25 mouse cellular contexts compared by ENCODE assay signal in the genomic region with DNA sequence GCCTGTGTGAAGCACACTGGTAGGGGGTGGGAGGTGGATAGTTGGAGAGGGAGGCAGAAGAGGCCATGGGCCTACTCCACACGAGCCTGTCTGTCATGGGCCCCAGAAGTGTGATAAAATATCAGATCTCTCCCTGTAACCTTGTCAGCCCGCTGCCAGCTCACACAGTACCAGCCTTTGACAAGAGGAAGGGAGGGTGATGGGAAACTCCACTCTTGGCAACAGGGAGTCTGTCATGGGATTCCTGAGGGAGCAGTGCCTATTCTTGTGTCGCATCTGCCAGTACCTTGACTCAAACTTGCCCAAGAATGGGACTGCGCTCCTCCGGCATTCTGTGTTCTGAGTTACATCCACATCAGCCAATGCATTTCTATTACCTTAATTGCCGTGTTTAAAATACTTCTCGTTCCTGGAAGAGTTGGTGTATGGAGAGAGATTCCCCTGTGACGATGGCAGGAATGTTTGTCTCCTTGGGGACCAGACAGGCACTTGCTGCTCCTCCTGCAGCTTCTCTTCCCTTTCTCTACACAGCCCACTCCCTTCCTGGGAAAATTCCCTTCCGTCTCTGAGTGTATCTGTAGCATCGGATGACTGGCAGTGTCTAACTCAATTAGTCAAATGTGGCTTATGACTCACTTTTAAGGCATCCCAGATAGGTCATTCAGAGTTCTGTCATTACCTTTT. TPM values are rescaled to one million over a fixed set of nuclear protein-coding genes. Genes with fewer than 3 reads are reported as not detected.
DNase-seq lines count a peak whose midpoint lies in the region; ATAC-seq and TF ChIP-seq lines count a peak whose summit lies in the region.
"Had no signal": no experiment of that assay in that cellular context is flagged by ENCODE, and none has a peak within 500 bp of the region (broad histone marks: within the 10 kb centered on the region; RNA-seq: fewer than 3 reads in every experiment).

No protein-coding gene starts in this region.

- H3K27ac ChIP-seq in heart, embryonic 10.5 days: no peak overlapping the region
- H3K27ac ChIP-seq in heart, embryonic 12.5 days (ENCODE audit: poor library complexity, severe bottlenecking): no peak overlapping the region
- H3K27ac ChIP-seq in midbrain, embryonic 11.5 days (ENCODE audit: low read depth, low read length): no peak overlapping the region
- H3K27ac ChIP-seq: embryonic facial prominence, embryonic 10.5 days; forebrain, embryonic 13.5 days; heart, adult 2 months; heart, embryonic 15.5 days; hindbrain, embryonic 10.5 days; hindbrain, embryonic 14.5 days; intestine, embryonic 15.5 days had no signal

- 50% methylated on average over 10 of the region's 10 CpGs for WGBS in heart, embryonic 10.5 days
- 48% methylated on average over 10 of the region's 10 CpGs for WGBS in heart, embryonic 12.5 days
- 85% methylated on average over 10 of the region's 10 CpGs for WGBS in midbrain, embryonic 11.5 days

- TF ChIP-seq CTCF in brain, embryonic 14.5 days (IDR thresholded peaks at IDR 0.05; ENCODE audit: borderline replicate concordance, extremely low read depth, insufficient read depth, insufficient read length): no peak

- no peak overlapping the region for H3K4me2 ChIP-seq in heart, embryonic 12.5 days
- H3K4me2 ChIP-seq in midbrain, embryonic 11.5 days: no peak overlapping the region
- H3K4me2 ChIP-seq: forebrain, embryonic 13.5 days; heart, embryonic 15.5 days; hindbrain, embryonic 14.5 days; intestine, embryonic 15.5 days had no signal

- no peak for DNase-seq in frontal cortex, postnatal 25 days (ENCODE audit: low spot score in 2 of 2)
- DNase-seq in heart, embryonic 10.5 days (ENCODE audit: low spot score): peak; percentile 77
- DNase-seq in Muller cell, postnatal 12 days (ENCODE audit: inconsistent ontology term): peak; percentile 39
- DNase-seq in brain, embryonic 14.5 days (ENCODE audit: low read depth): peak; percentile 32
- no peak for DNase-seq in midbrain, embryonic 11.5 days (ENCODE audit: low spot score, missing footprints)
- no peak for DNase-seq in right cerebral cortex, postnatal 25 days
- DNase-seq: adrenal gland, postnatal 25 days; cerebellum, adult 11-12 months; cerebellum, adult 9-11 months; cerebellum, postnatal 36 days; forebrain, postnatal 0 days; gastrocnemius, postnatal 36 days; kidney, adult 18-20 months had no signal

- H3K4me3 ChIP-seq in heart, embryonic 10.5 days: no peak overlapping the region
- H3K4me3 ChIP-seq in heart, embryonic 12.5 days: no peak overlapping the region
- H3K4me3 ChIP-seq in midbrain, embryonic 11.5 days (ENCODE audit: low read depth, low read length): no peak overlapping the region
- H3K4me3 ChIP-seq: embryonic facial prominence, embryonic 10.5 days; forebrain, embryonic 13.5 days; heart, adult 2 months; heart, embryonic 15.5 days; hindbrain, embryonic 10.5 days; intestine, embryonic 15.5 days had no signal

- peak; percentile 59; the same call in 1 of the 2 replicates for ATAC-seq in frontal cortex, adult (ENCODE audit: low TSS enrichment)
- no peak for ATAC-seq in heart, embryonic 12.5 days (ENCODE audit: insufficient number of reproducible peaks, low FRiP score)
- no peak for ATAC-seq in midbrain, embryonic 11.5 days (ENCODE audit: low FRiP score)
- ATAC-seq: forebrain, embryonic 13.5 days; forebrain, postnatal 0 days; intestine, embryonic 15.5 days had no signal

- H3K27me3 ChIP-seq in heart, embryonic 10.5 days (ENCODE audit: insufficient read depth, poor library complexity, severe bottlenecking): no peaks in the 10 kb centered on the region
- H3K27me3 ChIP-seq in heart, embryonic 12.5 days (replicated peaks): no peaks in the 10 kb centered on the region
- H3K27me3 ChIP-seq in midbrain, embryonic 11.5 days (ENCODE audit: control insufficient read depth, insufficient read depth, low read length): no peaks in the 10 kb centered on the region
- H3K27me3 ChIP-seq: forebrain, embryonic 13.5 days; heart, embryonic 15.5 days; intestine, embryonic 15.5 days had no signal

- no peak for TF ChIP-seq POLR2A in brain, embryonic 14.5 days (IDR thresholded peaks at IDR 0.05; ENCODE audit: borderline replicate concordance, extremely low read depth, insufficient read depth, insufficient read length, poor library complexity, severe bottlenecking)

- H3K4me1 ChIP-seq in heart, embryonic 10.5 days: peaks cover 8% of the 10 kb centered on the region
- peaks cover 9% of the 10 kb centered on the region; the same call in 1 of the 2 replicates for H3K4me1 ChIP-seq in heart, embryonic 12.5 days (replicated peaks)
- no peaks in the 10 kb centered on the region for H3K4me1 ChIP-seq in midbrain, embryonic 11.5 days (ENCODE audit: control insufficient read depth, insufficient read depth, low read length)
- H3K4me1 ChIP-seq: embryonic facial prominence, embryonic 10.5 days; hindbrain, embryonic 10.5 days; intestine, embryonic 15.5 days had no signal

- H3K9ac ChIP-seq in heart, embryonic 12.5 days: no peak overlapping the region
- H3K9ac ChIP-seq in midbrain, embryonic 11.5 days (ENCODE audit: low read length): no peak overlapping the region
- H3K9ac ChIP-seq: forebrain, embryonic 13.5 days; forebrain, postnatal 0 days; heart, embryonic 15.5 days; hindbrain, embryonic 14.5 days; intestine, embryonic 15.5 days had no signal

- H3K9me3 ChIP-seq in heart, embryonic 10.5 days: no peaks in the 10 kb centered on the region
- H3K9me3 ChIP-seq in heart, embryonic 12.5 days (replicated peaks): 0 out of 2 replicates have a peak, but pooled peaks cover 3% of the 10 kb centered on the region
- H3K9me3 ChIP-seq in midbrain, embryonic 11.5 days (ENCODE audit: control insufficient read depth, low read length): no peaks in the 10 kb centered on the region
- H3K9me3 ChIP-seq: embryonic facial prominence, embryonic 10.5 days; forebrain, embryonic 13.5 days; heart, embryonic 15.5 days; hindbrain, embryonic 10.5 days; intestine, embryonic 15.5 days had no signal

- no peaks in the 10 kb centered on the region for H3K36me3 ChIP-seq in heart, embryonic 10.5 days
- H3K36me3 ChIP-seq in heart, embryonic 12.5 days: no peaks in the 10 kb centered on the region
- H3K36me3 ChIP-seq in midbrain, embryonic 11.5 days (ENCODE audit: control insufficient read depth, insufficient read depth, low read length): no peaks in the 10 kb centered on the region
- H3K36me3 ChIP-seq: embryonic facial prominence, embryonic 10.5 days; heart, embryonic 15.5 days; hindbrain, embryonic 10.5 days; intestine, embryonic 15.5 days had no signal

RNA-seq across cellular contexts. Expression of a gene that starts 28.1 kb away (rescaled TPM):
- not detected in 2 replicates for polyA plus RNA-seq in heart, embryonic 10.5 days (2016; fragmentation: Nextera tagmentation; extraction: Ambion mirVana)
- not detected in 2 replicates for polyA plus RNA-seq in heart, embryonic 12.5 days (2016; fragmentation: Nextera tagmentation; extraction: Ambion mirVana)
- polyA plus RNA-seq in brain, embryonic 14.5 days (2012; rRNA removed): not detected in 2 replicates
- polyA plus RNA-seq in midbrain, embryonic 11.5 days (2014; fragmentation: Nextera tagmentation; extraction: Ambion mirVana): not detected in 2 replicates
- polyA plus RNA-seq: C2C12; embryonic facial prominence, embryonic 10.5 days; embryonic facial prominence, embryonic 14.5 days; forebrain, embryonic 13.5 days; forebrain, postnatal 0 days; heart, adult 2 months; heart, embryonic 15.5 days; hindbrain, embryonic 10.5 days; hindbrain, embryonic 14.5 days; intestine, embryonic 15.5 days; kidney, embryonic 14.5 days had no signal

Comparison
In these comparisons a context has a peak if more than half of its experiments do, and no peak if none do; other contexts are left out.
1. DNase-seq: peak in heart, embryonic 10.5 days (single experiment), Muller cell, postnatal 12 days (single experiment) and brain, embryonic 14.5 days (single experiment); none in frontal cortex, postnatal 25 days (0 of 2), midbrain, embryonic 11.5 days (single experiment) and right cerebral cortex, postnatal 25 days (single experiment).